Mouse (Mus musculus) stomach, postnatal 0 days (tissue): ENCODE results near the gene Tmem184b. TPM values are rescaled to one million over a fixed set of nuclear protein-coding genes. Genes with fewer than 3 reads are reported as not detected.
A peak's percentile ranks its signal among the peaks of the same experiment; 100 is the strongest.

Source experiments
- ATAC-seq: fragments of 200-750 bp; cut with Nextera tagmentation; 2 replicates; pipeline ENCODE4 v1.8.0; 2017; ENCODE audit not compliant: low FRiP score, low TSS enrichment
- DNase-seq: peaks from one replicate; pipeline ENCODE4 v3.0.0-alpha.2; 2016; ENCODE audit warnings: low spot score
- H3K27ac ChIP-seq: fragments of 300-500 bp; sonication (generic); replicated peaks from 2 replicates; pipeline ENCODE4 v1.5.1; 2014; ENCODE audit warnings: mild to moderate bottlenecking, control low read depth
- H3K27me3 ChIP-seq: fragments of 300-500 bp; sonication (generic); 2 replicates; pipeline ENCODE4 v1.6.1; 2014; ENCODE audit warnings: low read length; ENCODE audit not compliant: control insufficient read depth, insufficient read depth
- H3K36me3 ChIP-seq: fragments of 300-500 bp; sonication (generic); 2 replicates; pipeline ENCODE4 v1.6.1; 2014; ENCODE audit warnings: low read length, mixed read lengths; ENCODE audit not compliant: control insufficient read depth, insufficient read depth
- H3K4me1 ChIP-seq: fragments of 300-500 bp; sonication (generic); replicated peaks from 2 replicates; pipeline ENCODE4 v1.6.1; 2014; ENCODE audit warnings: antibody characterized with exemption; ENCODE audit not compliant: control insufficient read depth, insufficient read depth
- H3K4me2 ChIP-seq: fragments of 300-500 bp; sonication (generic); replicated peaks from 2 replicates; pipeline ENCODE4 v1.6.1; 2014; ENCODE audit warnings: low read depth, mild to moderate bottlenecking, control low read depth, moderate library complexity
- H3K4me3 ChIP-seq: fragments of 300-500 bp; sonication (generic); 2 replicates; pipeline ENCODE4 v1.5.1; 2014; ENCODE audit warnings: low read depth, low read length, control low read depth
- H3K9ac ChIP-seq: fragments of 300-500 bp; sonication (generic); 2 replicates; pipeline ENCODE4 v1.6.1; 2014; ENCODE audit warnings: mild to moderate bottlenecking, low read length, control low read depth, mixed read lengths
- H3K9me3 ChIP-seq: fragments of 300-500 bp; sonication (generic); 2 replicates; pipeline ENCODE4 v1.6.1; 2016; ENCODE audit warnings: low read length; ENCODE audit not compliant: control insufficient read depth
- CTCF ChIP-seq: IDR thresholded peaks from 2 replicates; pipeline ENCODE4 v1.5.1; 2016; ENCODE audit warnings: antibody characterized with exemption, low read depth, mild to moderate bottlenecking, moderate library complexity
- EP300 ChIP-seq: optimal IDR thresholded peaks from 2 replicates; pipeline ENCODE3; 2016; ENCODE audit warnings: antibody characterized with exemption
- WGBS: fragments of 180-500 bp; shearing (Covaris S2); extraction: QIAGEN DNeasy Blood & Tissue Kit; methylation state at CpG from one replicate; pipeline ENCODE4 v1.1.7; 2014; 5-methylcytosine and 5-hydroxymethylcytosine counted together
- polyA plus RNA-seq: library from polyadenylated mRNA; unstranded; fragments of >200 nt; fragmentation: Nextera tagmentation; extraction: Ambion mirVana; gene quantifications from 2 replicates; pipeline ENCODE4 v1.2.1, GENCODE M21; 2015

Tmem184b gene
- polyA plus RNA-seq, 1 experiment from 2014 or later: 21.2 TPM

GRCm38 (mm10) chr15:79387611-79388010 lies 15.8 kb downstream of the Tmem184b start:
- no peaks in the 10 kb centered on the region for H3K9me3 ChIP-seq
- H3K36me3 ChIP-seq: peaks cover 3% of the 10 kb centered on the region; the same call in 1 of the 2 replicates
- no peak for ATAC-seq
- no peak overlapping the region for H3K4me3 ChIP-seq
- WGBS: 78% methylated on average over 7 of the region's 7 CpGs
- no peak overlapping the region for H3K4me2 ChIP-seq
- H3K27ac ChIP-seq: no peak overlapping the region; the same call in 1 of the 2 replicates
- H3K9ac ChIP-seq: no peak overlapping the region
- no peak for DNase-seq
- H3K27me3 ChIP-seq: no peaks in the 10 kb centered on the region
- peaks cover 33% of the 10 kb centered on the region for H3K4me1 ChIP-seq
- TF ChIP-seq CTCF (no peak), EP300 (no peak)

GRCm38 (mm10) chr15:79387081-79387480 lies 16.3 kb downstream of the Tmem184b start:
- peaks cover 3% of the 10 kb centered on the region; the same call in 1 of the 2 replicates for H3K36me3 ChIP-seq
- peaks cover 32% of the 10 kb centered on the region for H3K4me1 ChIP-seq
- no peak for ATAC-seq
- TF ChIP-seq CTCF (no peak), EP300 (no peak)
- H3K27me3 ChIP-seq: no peaks in the 10 kb centered on the region
- H3K27ac ChIP-seq: no peak overlapping the region
- 78% methylated on average over 6 of the region's 6 CpGs for WGBS
- no peak overlapping the region for H3K9ac ChIP-seq
- H3K9me3 ChIP-seq: no peaks in the 10 kb centered on the region
- DNase-seq: no peak
- no peak overlapping the region for H3K4me3 ChIP-seq
- no peak overlapping the region for H3K4me2 ChIP-seq

DNA sequence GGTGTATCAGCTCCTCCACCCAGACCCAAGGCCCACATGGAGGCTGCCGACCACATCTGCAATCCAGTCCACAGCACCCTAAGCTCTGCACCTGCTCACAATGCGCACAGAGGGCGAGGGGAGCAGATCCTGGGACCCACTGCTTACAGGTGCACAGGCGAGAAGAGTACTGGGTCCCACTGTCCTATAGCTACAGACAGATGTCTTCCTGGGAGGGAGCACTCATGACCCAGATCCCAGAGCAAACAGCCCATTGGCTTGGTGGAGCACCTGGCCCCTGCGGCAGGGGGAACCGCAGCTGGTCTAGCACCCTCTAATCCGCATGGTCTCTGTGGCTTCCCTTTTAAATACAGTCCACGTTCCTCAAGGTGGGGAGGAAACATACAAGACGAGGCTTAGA lies 21.7 kb downstream of the Tmem184b start:
- no peak for TF ChIP-seq CTCF
- no peak for TF ChIP-seq EP300
- H3K27ac ChIP-seq: no peak overlapping the region

GRCm38 (mm10) chr15:79380468-79381444 lies 22.6 kb downstream of the Tmem184b start:
- TF ChIP-seq CTCF (peak; percentile 88), EP300 (no peak)
- no peaks in the 10 kb centered on the region for H3K9me3 ChIP-seq
- peaks cover 9% of the 10 kb centered on the region; the same call in 1 of the 2 replicates for H3K36me3 ChIP-seq
- H3K4me2 ChIP-seq: no peak overlapping the region; the same call in 1 of the 2 replicates
- ATAC-seq: peak; percentile 64
- no peak overlapping the region for H3K9ac ChIP-seq
- DNase-seq: peak; percentile 90
- H3K4me3 ChIP-seq: no peak overlapping the region
- H3K27ac ChIP-seq: peak overlapping the region; percentile 40; the same call in 1 of the 2 replicates
- no peaks in the 10 kb centered on the region for H3K27me3 ChIP-seq
- WGBS: 37% methylated on average over 23 of the region's 23 CpGs
- H3K4me1 ChIP-seq: no peaks in the 10 kb centered on the region

More for the DNA sequence above, 21.7 kb downstream of the Tmem184b start:
- peaks cover 6% of the 10 kb centered on the region; the same call in 1 of the 2 replicates for H3K36me3 ChIP-seq
- H3K4me3 ChIP-seq: no peak overlapping the region
- 77% methylated on average over 9 of the region's 9 CpGs for WGBS
- ATAC-seq: no peak
- no peaks in the 10 kb centered on the region for H3K4me1 ChIP-seq
- no peak for DNase-seq
- no peaks in the 10 kb centered on the region for H3K27me3 ChIP-seq
- H3K9ac ChIP-seq: no peak overlapping the region
- no peak overlapping the region for H3K4me2 ChIP-seq
- H3K9me3 ChIP-seq: no peaks in the 10 kb centered on the region

DNA sequence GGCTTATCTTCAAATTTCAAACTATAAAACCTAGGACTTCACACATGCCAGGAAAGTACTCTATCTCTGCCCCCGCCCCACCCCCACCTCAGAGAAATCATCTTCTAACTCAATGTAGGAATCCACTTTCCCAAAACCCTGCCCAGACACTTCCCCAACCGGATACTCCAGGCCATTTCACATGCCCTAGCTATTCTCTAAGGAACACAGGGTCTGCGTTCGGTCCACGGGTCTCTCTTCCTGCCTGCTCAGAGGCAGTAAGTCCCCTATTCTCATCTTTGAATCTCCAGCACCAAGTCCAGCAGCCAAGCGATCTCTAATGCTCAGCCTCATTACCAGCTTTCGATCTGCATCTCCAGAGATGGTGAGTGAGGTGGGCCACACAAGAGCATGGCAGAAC lies 23.7 kb downstream of the Tmem184b start:
- no peaks in the 10 kb centered on the region for H3K9me3 ChIP-seq
- TF ChIP-seq EP300 (no peak), CTCF (no peak)
- no peaks in the 10 kb centered on the region for H3K4me1 ChIP-seq
- H3K4me2 ChIP-seq: no peak overlapping the region
- H3K27me3 ChIP-seq: no peaks in the 10 kb centered on the region
- no peak overlapping the region for H3K9ac ChIP-seq
- no peak overlapping the region for H3K27ac ChIP-seq
- ATAC-seq (no peak), DNase-seq (no peak)
- peaks cover 9% of the 10 kb centered on the region; the same call in 1 of the 2 replicates for H3K36me3 ChIP-seq
- WGBS: 89% methylated on average over 7 of the region's 7 CpGs
- H3K4me3 ChIP-seq: no peak overlapping the region

GRCm38 (mm10) chr15:79378608-79379007 lies 24.8 kb downstream of the Tmem184b start:
- Histone ChIP-seq H3K4me1 (no peaks in the 10 kb centered on the region), H3K27me3 (no peaks in the 10 kb centered on the region), H3K4me2 (no peak overlapping the region), H3K9me3 (no peaks in the 10 kb centered on the region), H3K9ac (no peak overlapping the region), H3K4me3 (no peak overlapping the region), H3K36me3 (peaks cover 6% of the 10 kb centered on the region; the same call in 1 of the 2 replicates), H3K27ac (peak overlapping the region; percentile 71)
- DNase-seq: no peak
- TF ChIP-seq CTCF (no peak), EP300 (no peak)
- 93% methylated on average over 10 of the region's 10 CpGs for WGBS
- ATAC-seq: no peak
